Mouse (Mus musculus) layer of hippocampus, adult 18-20 months (tissue): ENCODE measurements around the gene Usp36. TPM values are rescaled to one million over a fixed set of nuclear protein-coding genes. Genes with fewer than 3 reads are reported as not detected.

Experiments used
- DNase-seq, 2 experiments: peaks; one replicate each; pipeline ENCODE4 v3.0.0; 2022; ENCODE audit warnings: low spot score in 2 of 2
- total RNA-seq, 2 experiments: library from RNA; stranded (reverse); gene quantifications; 2 replicates each; pipeline ENCODE4 v1.2.3; 2021

The Usp36 gene
- total RNA-seq, 2 experiments from 2014 or later, result 25.7 to 28.3 TPM

DNA sequence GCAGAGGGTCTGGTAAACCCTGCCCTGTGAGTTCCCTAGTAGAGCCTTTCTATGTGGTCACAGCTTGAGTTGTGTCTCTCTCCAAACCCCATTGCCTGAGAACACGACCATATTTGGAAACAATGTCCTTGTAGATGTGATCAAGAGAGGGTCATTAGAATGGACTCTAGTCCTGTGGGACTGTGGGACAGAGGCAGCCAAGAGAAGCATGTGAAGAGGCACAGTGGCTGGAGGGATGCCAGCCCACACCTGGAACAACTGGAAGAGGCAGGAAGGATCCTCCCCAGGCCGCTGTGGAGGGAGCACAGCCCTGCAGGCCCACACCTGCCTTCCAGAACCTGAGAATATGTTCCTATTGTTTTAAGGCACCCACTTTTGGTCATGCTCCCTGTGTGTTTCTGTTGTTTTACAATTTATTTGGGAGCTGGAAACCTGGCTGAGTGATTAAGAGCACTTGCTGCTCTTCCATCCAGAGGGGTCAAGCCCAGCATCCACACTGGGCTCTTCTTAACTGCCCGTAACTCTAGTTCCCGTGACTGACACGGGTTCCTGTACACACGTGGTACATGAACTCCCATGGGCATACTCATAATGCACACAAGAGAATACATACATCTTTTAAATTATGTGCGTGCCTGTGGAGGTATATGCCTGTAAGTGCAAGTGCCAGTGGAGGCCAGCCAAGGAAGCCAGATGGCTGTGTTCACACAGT is 36.4 kb downstream of the Usp36 start:
- DNase-seq, result no peak

DNA sequence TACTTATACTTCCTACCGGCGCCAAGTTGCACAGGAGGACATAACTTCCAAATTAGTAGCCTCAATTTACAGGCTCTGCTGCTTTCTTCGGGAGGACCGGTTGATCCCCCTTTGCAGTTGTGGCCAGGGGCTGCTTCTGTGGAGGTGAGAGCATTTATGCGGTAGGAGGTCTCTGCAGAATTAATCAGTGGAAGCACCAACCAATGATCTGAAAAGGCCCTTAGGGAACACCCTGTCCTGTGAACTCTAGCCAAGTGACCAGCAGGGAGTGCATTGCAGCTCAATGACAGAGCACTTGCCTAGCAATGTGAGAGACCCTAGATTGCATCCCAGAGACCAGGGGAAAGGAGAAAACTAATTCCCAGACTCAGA is 41.0 kb downstream of the Usp36 start:
- peak in 1 of 2 experiments; percentile 41 for DNase-seq

DNA sequence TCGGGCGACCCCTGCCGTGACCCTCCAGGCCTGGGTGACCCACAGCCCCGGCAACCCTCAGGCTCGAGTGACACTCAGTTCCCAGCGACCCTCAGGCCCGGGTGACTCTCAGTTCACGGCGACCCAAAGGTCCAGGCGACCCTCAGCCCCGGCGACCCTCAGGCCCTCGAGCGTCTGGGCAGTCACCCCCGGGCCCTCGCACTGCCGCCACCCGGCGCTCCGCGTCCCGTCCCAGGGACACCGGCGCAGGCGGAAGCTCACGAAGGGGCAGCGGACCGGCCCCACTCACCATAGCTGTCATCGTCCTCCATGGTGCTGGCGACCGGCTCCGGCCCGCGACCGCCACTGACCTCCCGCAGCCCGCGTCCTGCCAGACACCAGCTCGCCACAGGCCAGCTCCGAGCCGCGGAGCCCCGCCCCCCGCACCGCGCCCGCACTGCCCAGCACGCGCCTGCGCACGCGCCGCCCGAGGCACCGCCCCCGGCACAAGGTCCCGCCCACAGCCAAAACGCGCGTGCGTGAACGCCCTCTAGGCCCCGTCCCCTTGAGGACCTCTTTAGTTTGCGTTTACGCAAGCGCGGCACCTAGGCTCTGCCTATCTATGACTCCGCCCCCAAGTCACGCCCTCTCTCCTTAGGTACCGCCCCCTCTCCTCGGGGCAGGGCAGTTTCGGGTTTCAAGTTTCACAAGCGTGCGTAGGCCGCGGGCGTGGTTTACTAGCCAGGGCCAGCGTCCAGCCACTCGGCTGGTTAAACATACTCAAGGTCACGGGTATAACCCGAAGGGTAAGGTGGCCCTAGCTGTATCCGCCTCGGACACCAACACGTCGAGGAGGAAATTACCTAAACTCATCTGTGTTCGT is 41.7 kb downstream of the Usp36 start, which contains the start of gene Cyth1:
Gene Cyth1, minus strand, starts transcription at position 443 of the 862 bp plus-strand sequence.
- DNase-seq, result peak; percentile 98 to 99

DNA sequence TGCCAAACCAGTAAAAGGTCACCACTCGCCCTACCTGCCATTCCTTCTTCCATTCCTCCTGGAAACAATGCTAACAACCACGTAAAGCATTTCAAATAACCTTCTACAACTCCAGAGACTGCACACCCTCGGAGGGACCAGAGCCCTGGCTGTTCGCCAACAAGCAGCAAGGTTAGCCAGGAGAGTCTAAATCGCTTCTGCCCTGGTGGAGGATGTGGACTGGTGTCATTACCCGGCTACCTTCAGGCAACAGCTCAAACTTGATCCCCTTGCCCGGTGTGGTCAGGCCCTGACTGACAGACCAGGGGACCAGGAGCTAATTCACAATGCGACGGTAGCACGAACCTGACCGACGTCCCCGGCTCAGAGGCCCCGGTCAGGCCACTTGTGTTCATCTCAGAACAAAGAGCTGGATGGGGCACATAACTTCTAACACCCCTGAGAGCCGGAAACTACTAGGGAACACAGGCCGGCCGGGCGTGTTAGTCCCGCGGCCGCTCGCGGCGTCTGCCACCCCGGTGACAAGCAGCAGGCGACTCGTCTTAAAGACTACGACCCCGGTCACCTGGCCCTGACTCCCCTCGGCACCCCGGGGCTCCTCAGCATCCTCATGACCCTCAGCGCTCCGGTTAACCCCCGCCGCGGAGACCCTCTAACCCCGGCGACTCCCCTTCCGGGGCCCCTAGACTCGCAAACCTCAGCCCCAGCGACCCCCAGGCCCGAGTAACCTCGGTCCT is 42.5 kb downstream of the Usp36 start:
- peak in 1 of 2 experiments; percentile 35 for DNase-seq

DNA sequence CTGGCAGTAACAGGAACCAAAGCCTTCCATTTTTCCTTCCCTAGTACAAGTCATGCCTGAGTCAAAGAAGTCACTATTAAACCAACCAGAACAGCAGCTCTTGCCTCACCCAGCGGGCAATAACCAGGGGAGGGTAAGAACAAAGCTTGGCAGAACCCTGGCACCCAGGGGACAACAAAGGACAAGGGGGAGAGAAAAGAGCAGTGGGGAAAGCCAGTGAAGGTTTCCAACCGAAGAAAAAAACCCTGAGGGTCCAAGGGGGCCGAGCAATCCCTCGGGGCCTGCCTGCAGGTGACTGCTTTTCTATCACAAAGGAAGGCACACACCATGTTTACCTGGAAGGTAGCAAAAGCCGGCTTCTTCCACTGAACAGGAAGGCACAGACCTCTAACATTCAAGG is 43.3 kb downstream of the Usp36 start:
- no peak for DNase-seq

DNA sequence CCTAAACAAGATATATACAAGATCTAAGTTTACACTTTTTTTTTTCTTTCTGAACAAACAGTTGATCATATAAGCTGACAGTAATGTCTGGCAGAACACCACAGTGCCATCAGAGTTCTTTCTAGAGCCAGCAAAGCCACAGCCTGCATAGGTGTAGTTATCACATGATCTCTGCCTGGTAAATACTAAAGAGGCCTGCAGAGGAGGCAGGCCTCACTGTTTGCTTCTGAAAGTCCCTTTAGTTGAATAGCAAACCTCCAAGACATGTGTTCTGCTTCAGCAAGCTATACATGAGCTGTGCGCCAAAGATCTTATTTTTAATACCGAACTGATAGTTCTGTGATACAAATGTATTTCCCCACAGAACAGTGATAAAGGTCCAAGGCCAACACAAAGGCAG is 44.9 kb downstream of the Usp36 start:
- no peak for DNase-seq

GRCm38 (mm10) chr11:118243627-118244261 is 46.3 kb downstream of the Usp36 start:
- no peak for DNase-seq

DNA sequence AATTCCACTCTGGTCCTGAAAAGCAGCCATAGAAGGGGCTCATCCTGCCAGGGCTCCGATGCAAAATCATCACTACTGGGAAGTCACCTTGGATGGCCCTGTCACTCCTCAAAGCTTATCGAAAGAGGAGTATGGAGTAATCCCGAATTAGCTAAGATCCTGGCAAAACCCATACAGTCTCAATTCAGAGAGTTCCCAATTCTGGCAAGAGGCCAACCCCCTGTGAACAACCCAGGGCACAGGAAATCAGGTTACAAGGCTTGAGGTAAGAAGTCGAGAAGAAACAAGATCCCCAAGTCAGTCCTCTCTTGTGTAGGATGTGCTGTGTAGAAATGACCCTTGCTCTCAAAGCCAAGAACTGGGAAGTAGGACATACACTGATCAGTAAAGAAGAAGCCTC is 47.5 kb downstream of the Usp36 start:
- DNase-seq, result no peak

- no peak for DNase-seq
Observed at GRCm38 (mm10) chr11:118240388-118240787, 49.7 kb downstream of the Usp36 start.

DNA sequence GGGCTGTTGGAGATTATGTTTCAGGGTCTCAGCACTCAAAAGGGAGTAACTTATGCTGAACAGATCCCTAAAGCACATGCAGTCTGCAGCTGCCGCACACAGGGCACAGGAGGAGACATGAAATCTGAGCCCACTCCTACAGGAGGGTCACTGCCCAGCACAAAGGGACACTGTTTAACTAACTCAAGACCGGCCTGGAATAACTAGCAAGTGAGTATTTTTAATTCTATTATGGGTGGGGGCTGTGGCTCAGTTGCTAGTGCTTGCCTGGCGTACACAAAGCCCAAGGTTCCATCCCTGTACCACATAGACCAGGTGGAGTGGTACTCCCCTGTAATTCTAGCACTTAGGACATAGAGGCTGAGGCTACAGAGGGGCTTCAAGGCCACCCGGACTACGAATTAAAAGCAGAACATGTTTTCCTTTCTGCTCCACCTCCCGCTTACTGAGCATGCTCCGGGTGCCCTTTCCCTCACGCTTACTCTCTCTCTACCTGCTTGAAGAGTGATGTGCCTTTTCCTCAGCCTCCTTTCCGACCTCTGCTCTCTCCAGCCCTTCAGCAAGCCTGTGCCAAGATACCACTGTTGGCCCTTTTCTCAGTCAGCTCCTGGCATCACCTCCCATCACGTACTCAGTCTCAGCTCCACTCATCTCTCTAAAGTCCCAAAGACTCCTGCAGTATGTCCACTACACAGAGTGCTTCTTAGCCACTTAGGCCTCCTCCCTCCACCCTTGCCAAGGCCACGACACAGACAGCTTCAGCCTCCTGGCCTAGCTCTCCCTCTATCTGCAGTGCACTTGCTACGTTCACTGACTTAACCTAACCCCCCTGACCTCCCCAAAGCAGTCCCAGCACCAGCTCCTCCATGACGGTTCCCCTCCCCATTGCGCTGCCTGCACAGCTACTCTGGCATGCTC is 50.5 kb downstream of the Usp36 start:
- DNase-seq, result no peak

DNA sequence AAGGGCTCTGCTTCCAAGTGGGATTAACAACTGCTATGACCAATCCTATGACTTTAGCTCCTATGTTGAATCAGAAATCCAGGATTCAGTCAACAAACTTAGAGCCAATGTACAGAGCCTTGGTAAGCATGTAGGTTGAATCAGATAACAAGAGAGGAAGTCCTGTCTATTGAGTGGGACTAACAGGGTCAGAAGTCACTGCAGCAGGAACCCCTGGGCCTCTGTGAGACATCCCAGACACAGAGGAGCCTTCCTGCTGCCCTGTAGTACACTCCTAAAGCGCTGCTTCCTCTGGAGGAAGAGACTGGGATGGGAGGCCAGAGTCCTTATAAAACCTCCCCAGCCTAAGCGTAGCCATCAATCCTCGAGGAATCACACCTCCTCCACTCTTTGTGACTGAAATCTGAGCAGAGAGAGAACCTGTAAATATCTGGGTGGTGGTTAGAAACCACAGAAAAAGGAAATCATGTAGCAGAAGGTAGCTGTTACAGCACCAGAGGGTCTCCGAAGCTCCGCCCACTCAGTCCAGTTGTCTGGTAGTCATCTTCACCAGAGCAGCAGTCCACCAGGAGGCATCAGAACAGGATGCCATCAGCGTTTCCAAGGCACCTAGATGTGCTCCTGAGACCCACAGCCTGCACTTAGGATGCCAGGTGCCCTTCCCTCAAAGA is 53.4 kb downstream of the Usp36 start:
- DNase-seq, result no peak

- DNase-seq, result no peak
Observed at GRCm38 (mm10) chr11:118234929-118235328, 55.1 kb downstream of the Usp36 start.

DNA sequence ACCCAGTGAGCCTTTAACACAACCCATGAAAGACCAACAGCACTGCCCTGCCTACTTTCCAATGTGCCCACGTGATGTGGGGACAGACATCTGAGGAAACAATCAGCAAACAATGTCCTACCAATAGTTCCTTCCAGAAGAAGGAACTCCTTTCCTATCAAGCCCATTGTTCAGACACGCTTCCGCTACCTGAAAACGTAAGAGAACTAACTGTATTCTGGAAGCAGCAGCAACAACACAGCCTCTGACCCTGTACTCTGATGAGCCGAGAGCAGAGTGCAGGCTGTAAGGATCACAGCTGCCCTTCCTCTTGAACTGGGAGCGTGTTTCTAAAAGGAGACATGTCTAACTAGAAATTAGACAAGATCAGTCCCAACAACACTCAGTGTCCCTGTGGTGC is 55.5 kb downstream of the Usp36 start:
- DNase-seq, result no peak

GRCm38 (mm10) chr11:118233924-118234323 is 56.1 kb downstream of the Usp36 start:
- DNase-seq, result no peak

DNA sequence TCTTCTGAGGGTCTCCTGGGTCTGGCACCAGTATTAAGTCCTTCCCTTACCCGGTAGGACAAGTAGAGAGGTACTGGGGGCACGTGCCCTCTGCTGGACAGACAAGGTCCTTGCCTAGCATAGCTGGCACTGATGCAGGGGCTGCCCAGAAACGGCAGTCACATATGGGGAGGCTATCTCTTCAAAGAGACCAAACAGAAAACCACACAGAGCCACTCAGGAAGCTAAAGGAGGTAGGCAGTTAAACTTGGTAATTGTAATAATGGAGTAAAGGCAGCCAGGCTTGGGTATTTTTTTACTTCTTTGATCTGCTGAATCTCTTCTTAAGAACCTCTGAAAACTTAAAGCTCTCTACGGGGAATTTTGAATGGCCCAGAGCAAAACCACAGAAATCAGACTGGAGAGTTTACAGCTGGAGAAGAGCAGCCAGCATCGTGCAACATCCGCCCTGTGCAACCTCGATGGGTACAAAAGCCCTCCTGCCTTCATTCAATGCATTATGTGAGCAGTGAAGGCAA is 57.7 kb downstream of the Usp36 start:
- no peak for DNase-seq

- DNase-seq, result no peak
Observed at GRCm38 (mm10) chr11:118229941-118230340, 60.1 kb downstream of the Usp36 start.

GRCm38 (mm10) chr11:118227650-118228049 is 62.4 kb downstream of the Usp36 start:
- DNase-seq, result no peak

- DNase-seq, result no peak
Observed at GRCm38 (mm10) chr11:118226850-118227249, 63.2 kb downstream of the Usp36 start.

DNA sequence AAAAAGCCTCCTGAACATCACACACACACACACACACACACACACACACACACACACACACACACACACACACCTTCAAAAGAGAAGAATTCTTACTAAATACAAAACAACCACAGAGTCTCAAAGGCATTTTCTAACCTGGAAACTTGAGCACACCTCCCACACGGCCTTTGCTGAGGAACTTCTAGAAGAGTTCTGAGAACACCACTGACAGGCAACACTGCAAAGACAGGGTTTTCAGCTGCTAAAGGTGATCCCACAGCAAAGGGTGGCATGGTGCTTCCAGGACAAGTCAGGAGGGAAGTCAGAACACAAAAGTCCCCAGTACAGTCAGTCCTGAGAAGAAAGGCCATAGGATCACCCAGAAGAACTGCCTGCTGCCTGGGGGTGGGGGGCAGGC is 64.2 kb downstream of the Usp36 start:
- DNase-seq, result no peak
